Mouse (Mus musculus): ENCODE data around the gene Apobec3.

The Apobec3 gene

DNA sequence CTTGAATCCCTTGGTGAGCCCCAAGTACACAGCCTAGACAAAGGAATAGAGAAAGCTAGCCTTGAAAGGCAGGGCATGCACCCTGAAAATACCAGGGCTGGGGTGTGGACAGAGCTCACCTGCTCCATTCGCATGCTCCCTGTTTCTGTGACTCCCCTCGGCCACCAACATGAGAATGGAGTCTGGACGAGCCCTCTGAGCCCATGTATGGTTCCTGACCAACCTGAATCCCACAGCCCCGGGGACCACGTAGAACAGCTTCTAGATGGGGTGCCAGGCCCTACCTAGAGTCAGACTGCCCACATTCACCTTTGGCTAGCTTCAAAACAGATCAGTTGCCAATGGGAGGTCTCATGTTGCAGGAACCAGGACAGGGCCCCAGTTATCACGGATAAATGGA is 59.8 kb downstream of the Apobec3 start:
- DNase-seq (ENCODE audit: low spot score), result no peak

- no peak for DNase-seq (ENCODE audit: low spot score)
These were observed 60.5 kb downstream of the Apobec3 start for GRCm38 (mm10) chr15:79951730-79952503.

DNA sequence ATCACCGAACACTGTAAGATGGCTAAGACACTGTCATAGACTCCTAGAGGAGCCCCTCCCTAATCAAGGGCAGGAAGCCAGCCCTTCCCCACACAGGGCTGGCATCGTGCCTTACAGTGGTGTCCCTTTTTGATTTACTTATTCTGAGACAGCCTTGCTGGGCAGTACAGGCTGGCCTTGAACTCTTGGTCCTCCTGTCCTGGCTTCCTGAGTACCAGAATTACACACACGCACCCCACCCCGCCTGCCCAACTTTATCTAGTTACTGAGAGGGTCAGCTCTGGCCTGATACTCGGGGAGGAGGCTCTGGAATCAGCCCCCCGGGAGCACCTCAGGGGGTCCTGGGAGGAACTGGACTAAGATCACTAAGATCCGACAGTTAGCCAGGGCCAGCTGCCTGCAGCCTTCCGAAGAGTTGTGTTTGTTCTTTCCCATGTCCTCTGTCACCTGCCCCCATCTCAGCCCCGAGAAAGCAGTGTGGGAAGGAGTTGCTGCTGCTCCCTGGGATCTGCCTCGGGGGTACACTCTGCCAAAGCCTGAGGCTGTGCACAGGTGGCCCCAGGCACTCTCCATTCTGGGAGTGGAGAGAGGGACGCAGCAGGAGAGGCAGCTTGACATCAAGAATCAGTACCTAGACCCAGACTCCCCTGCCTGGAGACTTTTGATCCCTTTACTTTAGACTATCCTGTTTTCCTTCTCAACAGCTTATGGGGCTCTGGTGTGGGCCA is 61.2 kb downstream of the Apobec3 start:
- DNase-seq (ENCODE audit: low spot score), result no peak

DNA sequence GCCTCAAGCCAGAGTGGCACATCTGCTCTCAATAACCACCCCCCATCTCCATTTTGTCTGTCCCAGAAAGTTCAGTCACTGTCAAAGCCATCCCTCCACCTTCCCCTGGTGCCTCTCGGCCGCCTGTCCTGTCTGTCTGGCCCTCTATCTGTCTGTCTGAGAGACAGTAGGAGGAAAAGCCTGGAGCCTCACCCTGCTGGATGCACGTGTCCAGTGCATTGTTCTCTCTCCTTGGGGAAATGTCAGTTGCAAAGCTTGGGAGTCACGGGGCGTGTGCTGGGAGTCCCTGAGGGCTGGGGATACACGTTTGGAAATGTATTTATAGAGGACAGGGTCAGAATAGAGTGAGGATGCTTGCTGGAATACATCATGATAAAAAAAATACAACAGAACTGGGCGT is 62.0 kb downstream of the Apobec3 start:
- DNase-seq (ENCODE audit: low spot score), result no peak

DNA sequence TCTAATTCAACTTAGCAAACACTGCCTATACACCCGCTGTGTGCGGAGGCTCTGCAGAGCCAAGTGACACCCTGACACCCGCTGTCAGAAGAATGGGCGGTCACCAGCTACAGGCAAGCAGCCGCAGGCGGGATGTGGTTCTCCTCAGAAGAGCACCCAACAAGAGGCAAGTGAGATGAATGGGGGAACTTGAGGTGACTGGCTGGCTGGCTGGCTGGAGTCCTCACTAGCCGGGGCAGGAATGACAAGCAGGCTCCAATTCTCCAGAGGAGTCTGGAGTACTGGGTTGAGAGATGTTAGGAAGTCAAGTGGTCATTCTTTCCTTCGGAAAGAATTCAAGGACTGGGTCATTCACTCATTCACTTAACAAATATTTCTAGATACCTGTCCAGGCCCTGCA is 65.1 kb downstream of the Apobec3 start:
- DNase-seq (ENCODE audit: low spot score), result no peak

- no peak for DNase-seq (ENCODE audit: low spot score)
These were observed 67.0 kb downstream of the Apobec3 start for GRCm38 (mm10) chr15:79958418-79958817.

DNA sequence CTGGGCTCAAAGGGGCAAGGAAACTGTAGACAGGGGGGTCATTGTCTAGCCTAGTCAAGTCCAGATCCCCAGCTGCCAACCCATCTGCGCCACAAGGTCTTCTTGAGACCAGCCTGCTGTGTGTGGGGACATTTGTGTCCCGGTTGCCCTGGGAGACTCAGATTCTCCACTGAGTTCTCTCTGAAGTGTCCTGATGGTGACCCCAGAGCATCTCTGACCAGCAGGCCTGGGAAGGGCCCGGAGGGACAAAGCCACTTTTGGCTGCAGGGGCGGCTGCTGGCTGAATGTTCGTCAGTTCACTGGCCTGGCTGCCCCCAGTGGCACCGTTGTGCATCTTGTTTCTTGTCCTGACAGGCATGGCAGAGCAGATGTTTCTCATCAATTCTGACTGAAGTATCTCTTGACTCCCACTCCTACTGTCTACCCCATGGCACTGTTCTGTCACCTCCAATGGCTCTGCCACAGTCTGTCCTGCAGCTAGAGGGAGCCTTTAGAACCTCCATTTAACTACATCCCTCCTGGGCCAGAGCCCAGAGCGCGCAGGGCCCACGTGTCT is 70.0 kb downstream of the Apobec3 start:
- DNase-seq (ENCODE audit: low spot score), result peak; percentile 56

GRCm38 (mm10) chr15:79962661-79963060 is 71.2 kb downstream of the Apobec3 start:
- DNase-seq (ENCODE audit: low spot score), result no peak

DNA sequence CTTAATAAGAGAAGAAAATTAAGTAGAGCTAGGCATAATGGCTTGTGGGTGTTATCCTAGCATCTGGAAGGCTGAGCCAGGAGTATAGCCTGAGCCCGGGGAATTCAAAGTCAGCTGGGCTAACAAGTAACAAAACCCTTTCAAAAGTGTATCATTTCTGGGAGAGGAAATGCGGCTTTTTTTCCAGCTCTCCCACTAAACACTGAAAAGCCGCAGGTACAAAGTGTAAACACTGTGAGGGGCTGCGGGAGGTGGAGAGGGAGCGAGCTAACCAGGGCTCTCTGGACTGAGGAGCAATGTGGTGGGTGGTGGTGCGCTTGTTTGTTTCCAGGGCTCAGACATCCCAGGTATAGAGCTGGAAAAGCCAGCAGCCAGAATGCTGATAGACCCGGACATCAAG is 72.9 kb downstream of the Apobec3 start:
- no peak for DNase-seq (ENCODE audit: low spot score)
